Mouse (Mus musculus) liver, postnatal 0 days (tissue): Measurements from ENCODE around the gene Gpatch2l.

Source experiments
- CTCF ChIP-seq: sonication (generic); IDR thresholded peaks from 2 replicates; pipeline ENCODE4 v1.5.1; 2016; ENCODE audit warnings: antibody characterized with exemption, low read depth
- EP300 ChIP-seq: IDR thresholded peaks from 2 replicates; pipeline ENCODE4 v1.6.1; 2016; ENCODE audit warnings: antibody characterized with exemption, low read depth, mild to moderate bottlenecking

DNA sequence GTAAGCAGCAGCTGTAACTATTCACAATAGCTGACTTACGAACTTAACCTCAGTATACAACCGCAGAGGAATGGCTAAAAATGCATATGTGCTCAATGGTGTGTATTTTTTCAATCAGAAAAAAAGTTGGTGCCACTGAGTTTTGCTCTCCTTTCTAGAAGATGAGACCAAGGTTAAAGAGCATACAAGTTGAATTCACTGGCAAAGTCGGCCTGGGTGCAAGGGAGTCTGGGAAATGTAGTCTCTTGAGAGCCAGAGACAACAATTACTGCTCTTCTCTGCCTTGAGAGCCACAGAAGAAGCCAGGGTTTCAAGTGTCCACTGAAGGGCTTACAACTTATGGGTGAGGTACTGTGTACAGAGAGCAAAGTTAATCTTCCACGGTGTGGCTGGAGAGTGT lies 88.2 kb downstream of the Gpatch2l start:
- TF ChIP-seq CTCF (no peak), EP300 (no peak)
